Mouse (Mus musculus): ENCODE data around the gene Ckap5.

- TF ChIP-seq CTCF (IDR thresholded peaks at IDR 0.05; ENCODE audit: low read depth) (no peak), EP300 (IDR thresholded peaks at IDR 0.05; ENCODE audit: low read depth) (no peak)
Measured at GRCm38 (mm10) chr2:91517186-91517585, 9.4 kb upstream of the Ckap5 start.

Measured in liver, embryonic 14.5 days (tissue).